Mouse (Mus musculus): ENCODE data around the gene Uchl5. TPM values are rescaled to one million over a fixed set of nuclear protein-coding genes. Genes with fewer than 3 reads are reported as not detected.

Gene Uchl5
- 142 TPM for polyA plus RNA-seq (2014; fragmentation: Illumina TruSeq; extraction: RNeasy Lipid Tissue Mini Kit (QIAGEN cat#74804))

GRCm38 (mm10) chr1:143776446-143777411 lies at the start of gene Uchl5, which contains the start of gene Trove2:
Gene Uchl5, plus strand, starts transcription at chr1:143777272.
Gene Trove2, minus strand, starts transcription at chr1:143777068.

Other genes starting within 250 kb of the Uchl5 start
- 5.8 TPM for gene B3galt2, start 136.6 kb upstream of the Uchl5 start, polyA plus RNA-seq (2014; fragmentation: Illumina TruSeq; extraction: RNeasy Lipid Tissue Mini Kit (QIAGEN cat#74804))
- gene Cdc73, start 74.4 kb upstream of the Uchl5 start, polyA plus RNA-seq (2014; fragmentation: Illumina TruSeq; extraction: RNeasy Lipid Tissue Mini Kit (QIAGEN cat#74804)): 199 TPM
- gene Glrx2, start 60.9 kb upstream of the Uchl5 start, polyA plus RNA-seq (2014; fragmentation: Illumina TruSeq; extraction: RNeasy Lipid Tissue Mini Kit (QIAGEN cat#74804)): 123 TPM
- 89.1 TPM for gene Trove2, start 204 bp upstream of the Uchl5 start, polyA plus RNA-seq (2014; fragmentation: Illumina TruSeq; extraction: RNeasy Lipid Tissue Mini Kit (QIAGEN cat#74804))
- gene Rgs2, start 226.9 kb downstream of the Uchl5 start, polyA plus RNA-seq (2014; fragmentation: Illumina TruSeq; extraction: RNeasy Lipid Tissue Mini Kit (QIAGEN cat#74804)): 707 TPM

All from ovary, adult 10 weeks (tissue).